In genomic region chr5:88972277-88972676, GRCm38 (mm10) we compare ENCODE assay signal across 13 mouse cellular contexts.
"Had no signal": no experiment of that assay in that cellular context is flagged by ENCODE, and none has a peak within 500 bp of the region (broad histone marks: within the 10 kb centered on the region; RNA-seq: fewer than 3 reads in every experiment).

No protein-coding gene starts in this region.

- H3K4me1 ChIP-seq: stomach, embryonic 15.5 days had no signal

- DNase-seq: kidney, adult 18-20 months; liver; liver, embryonic 13.5 days; liver, postnatal 0 days; lung, postnatal 14 days; retina, postnatal 1 day; right cerebral cortex, postnatal 4 days had no signal

- H3K36me3 ChIP-seq: limb, embryonic 12.5 days; liver, embryonic 13.5 days; lung, embryonic 15.5 days; midbrain, embryonic 13.5 days; stomach, embryonic 15.5 days had no signal

- H3K4me3 ChIP-seq: limb, embryonic 12.5 days; liver, embryonic 13.5 days; lung, embryonic 15.5 days; midbrain, embryonic 13.5 days; myocyte; stomach, embryonic 15.5 days had no signal

- H3K27ac ChIP-seq: limb, embryonic 12.5 days; liver, embryonic 13.5 days; lung, embryonic 15.5 days; macrophage; midbrain, embryonic 13.5 days; stomach, embryonic 15.5 days had no signal

- H3K27me3 ChIP-seq: limb, embryonic 12.5 days; liver, embryonic 13.5 days; lung, embryonic 15.5 days; midbrain, embryonic 13.5 days; stomach, embryonic 15.5 days had no signal
